Mouse (Mus musculus): ENCODE results near the gene Tbcel. TPM values are rescaled to one million over a fixed set of nuclear protein-coding genes. Genes with fewer than 3 reads are reported as not detected.

Tbcel gene
- polyA plus RNA-seq, 1 experiment from 2014 or later = 5.3 TPM

GRCm38 (mm10) chr9:42486913-42487312 lies 20.7 kb downstream of the Tbcel start:
- 45% methylated on average over 4 of the region's 4 CpGs for WGBS
- H3K4me3 ChIP-seq (ENCODE audit: low read depth, low read length) = no peak overlapping the region
- no peak overlapping the region for H3K27ac ChIP-seq (ENCODE audit: low read depth)
- H3K9me3 ChIP-seq (ENCODE audit: low read depth, low read length) = no peaks in the 10 kb centered on the region
- H3K4me2 ChIP-seq = no peak overlapping the region
- H3K9ac ChIP-seq = no peak overlapping the region
- no peak for TF ChIP-seq CTCF (IDR thresholded peaks at IDR 0.05; ENCODE audit: low read depth)
- H3K4me1 ChIP-seq (ENCODE audit: insufficient read depth) = no peaks in the 10 kb centered on the region
- no peaks in the 10 kb centered on the region for H3K36me3 ChIP-seq (ENCODE audit: insufficient read depth)
- H3K27me3 ChIP-seq (ENCODE audit: insufficient read depth, low read length) = no peaks in the 10 kb centered on the region
- ATAC-seq (ENCODE audit: insufficient read depth) (no peak), DNase-seq (no peak)

- H3K4me3 ChIP-seq (ENCODE audit: low read depth, low read length) = no peak overlapping the region
- H3K4me1 ChIP-seq (ENCODE audit: insufficient read depth) = no peaks in the 10 kb centered on the region
- no peak for ATAC-seq (ENCODE audit: insufficient read depth)
- H3K27ac ChIP-seq (ENCODE audit: low read depth) = no peak overlapping the region
- no peak overlapping the region for H3K9ac ChIP-seq
- no peaks in the 10 kb centered on the region for H3K36me3 ChIP-seq (ENCODE audit: insufficient read depth)
- WGBS = 88% methylated on average over 1 of the region's 1 CpGs
- H3K9me3 ChIP-seq (ENCODE audit: low read depth, low read length) = no peaks in the 10 kb centered on the region
- no peak for TF ChIP-seq CTCF (IDR thresholded peaks at IDR 0.05; ENCODE audit: low read depth)
- DNase-seq = no peak
- H3K4me2 ChIP-seq = no peak overlapping the region
- H3K27me3 ChIP-seq (ENCODE audit: insufficient read depth, low read length) = no peaks in the 10 kb centered on the region
These were observed 22.9 kb downstream of the Tbcel start for GRCm38 (mm10) chr9:42484667-42485066.

- Histone ChIP-seq H3K36me3 (ENCODE audit: insufficient read depth) (no peaks in the 10 kb centered on the region), H3K4me2 (no peak overlapping the region), H3K9ac (no peak overlapping the region), H3K4me1 (ENCODE audit: insufficient read depth) (no peaks in the 10 kb centered on the region), H3K27me3 (ENCODE audit: insufficient read depth, low read length) (no peaks in the 10 kb centered on the region), H3K27ac (ENCODE audit: low read depth) (no peak overlapping the region), H3K4me3 (ENCODE audit: low read depth, low read length) (no peak overlapping the region), H3K9me3 (ENCODE audit: low read depth, low read length) (no peaks in the 10 kb centered on the region)
- ATAC-seq (ENCODE audit: insufficient read depth) (no peak), DNase-seq (no peak)
- no peak for TF ChIP-seq CTCF (IDR thresholded peaks at IDR 0.05; ENCODE audit: low read depth)
- 83% methylated on average over 1 of the region's 1 CpGs for WGBS
These were observed 24.7 kb downstream of the Tbcel start for GRCm38 (mm10) chr9:42482944-42483343.

- H3K27me3 ChIP-seq (ENCODE audit: insufficient read depth, low read length) = no peaks in the 10 kb centered on the region
- no peak for DNase-seq
- H3K4me2 ChIP-seq = no peak overlapping the region
- no peak overlapping the region for H3K27ac ChIP-seq (ENCODE audit: low read depth)
- no peaks in the 10 kb centered on the region for H3K9me3 ChIP-seq (ENCODE audit: low read depth, low read length)
- ATAC-seq (ENCODE audit: insufficient read depth) = no peak
- H3K4me1 ChIP-seq (ENCODE audit: insufficient read depth) = peaks cover 2% of the 10 kb centered on the region
- 65% methylated on average over 4 of the region's 4 CpGs for WGBS
- H3K4me3 ChIP-seq (ENCODE audit: low read depth, low read length) = no peak overlapping the region
- H3K36me3 ChIP-seq (ENCODE audit: insufficient read depth) = no peaks in the 10 kb centered on the region
- no peak overlapping the region for H3K9ac ChIP-seq
- TF ChIP-seq CTCF (IDR thresholded peaks at IDR 0.05; ENCODE audit: low read depth) = no peak
These were observed 31.4 kb downstream of the Tbcel start for GRCm38 (mm10) chr9:42476166-42476565.

GRCm38 (mm10) chr9:42474244-42474643 lies 33.4 kb downstream of the Tbcel start:
- no peaks in the 10 kb centered on the region for H3K27me3 ChIP-seq (ENCODE audit: insufficient read depth, low read length)
- H3K4me2 ChIP-seq = no peak overlapping the region
- DNase-seq (no peak), ATAC-seq (ENCODE audit: insufficient read depth) (no peak)
- no peak overlapping the region for H3K9ac ChIP-seq
- H3K4me1 ChIP-seq (ENCODE audit: insufficient read depth) = peaks cover 8% of the 10 kb centered on the region
- WGBS = 72% methylated on average over 8 of the region's 8 CpGs
- no peak overlapping the region for H3K4me3 ChIP-seq (ENCODE audit: low read depth, low read length)
- no peaks in the 10 kb centered on the region for H3K9me3 ChIP-seq (ENCODE audit: low read depth, low read length)
- no peak for TF ChIP-seq CTCF (IDR thresholded peaks at IDR 0.05; ENCODE audit: low read depth)
- no peaks in the 10 kb centered on the region for H3K36me3 ChIP-seq (ENCODE audit: insufficient read depth)
- no peak overlapping the region for H3K27ac ChIP-seq (ENCODE audit: low read depth)

- Histone ChIP-seq H3K27ac (ENCODE audit: low read depth) (peak overlapping the region; percentile 77), H3K36me3 (ENCODE audit: insufficient read depth) (no peaks in the 10 kb centered on the region), H3K27me3 (ENCODE audit: insufficient read depth, low read length) (no peaks in the 10 kb centered on the region), H3K4me3 (ENCODE audit: low read depth, low read length) (peak overlapping the region; percentile 83), H3K9me3 (ENCODE audit: low read depth, low read length) (no peaks in the 10 kb centered on the region), H3K4me2 (peak overlapping the region; percentile 72), H3K4me1 (ENCODE audit: insufficient read depth) (peaks cover 14% of the 10 kb centered on the region), H3K9ac (peak overlapping the region; percentile 77)
- peak; percentile 97 for DNase-seq
- TF ChIP-seq CTCF (IDR thresholded peaks at IDR 0.05; ENCODE audit: low read depth) = no peak
- ATAC-seq (ENCODE audit: insufficient read depth) = peak; percentile 91
- WGBS = 7% methylated on average over 49 of the region's 49 CpGs
These were observed 35.5 kb downstream of the Tbcel start for GRCm38 (mm10) chr9:42471921-42472747.

GRCm38 (mm10) chr9:42471214-42471613 lies 36.4 kb downstream of the Tbcel start:
- WGBS = 35% methylated on average over 4 of the region's 4 CpGs
- H3K27ac ChIP-seq (ENCODE audit: low read depth) = peak overlapping the region; percentile 77
- no peak for TF ChIP-seq CTCF (IDR thresholded peaks at IDR 0.05; ENCODE audit: low read depth)

More at GRCm38 (mm10) chr9:42471214-42471613, 36.4 kb downstream of the Tbcel start:
- Histone ChIP-seq H3K36me3 (ENCODE audit: insufficient read depth) (no peaks in the 10 kb centered on the region), H3K9ac (peak overlapping the region; percentile 77), H3K4me2 (peak overlapping the region; percentile 72), H3K27me3 (ENCODE audit: insufficient read depth, low read length) (no peaks in the 10 kb centered on the region), H3K4me3 (ENCODE audit: low read depth, low read length) (peak overlapping the region; percentile 83), H3K9me3 (ENCODE audit: low read depth, low read length) (no peaks in the 10 kb centered on the region), H3K4me1 (ENCODE audit: insufficient read depth) (peaks cover 17% of the 10 kb centered on the region)
- DNase-seq (peak; percentile 69), ATAC-seq (ENCODE audit: insufficient read depth) (no peak; the same call in 1 of the 2 replicates)

Data from lung, embryonic 14.5 days (tissue).